Mouse (Mus musculus): ENCODE results near the gene Gm28230.

The Gm28230 gene

DNA sequence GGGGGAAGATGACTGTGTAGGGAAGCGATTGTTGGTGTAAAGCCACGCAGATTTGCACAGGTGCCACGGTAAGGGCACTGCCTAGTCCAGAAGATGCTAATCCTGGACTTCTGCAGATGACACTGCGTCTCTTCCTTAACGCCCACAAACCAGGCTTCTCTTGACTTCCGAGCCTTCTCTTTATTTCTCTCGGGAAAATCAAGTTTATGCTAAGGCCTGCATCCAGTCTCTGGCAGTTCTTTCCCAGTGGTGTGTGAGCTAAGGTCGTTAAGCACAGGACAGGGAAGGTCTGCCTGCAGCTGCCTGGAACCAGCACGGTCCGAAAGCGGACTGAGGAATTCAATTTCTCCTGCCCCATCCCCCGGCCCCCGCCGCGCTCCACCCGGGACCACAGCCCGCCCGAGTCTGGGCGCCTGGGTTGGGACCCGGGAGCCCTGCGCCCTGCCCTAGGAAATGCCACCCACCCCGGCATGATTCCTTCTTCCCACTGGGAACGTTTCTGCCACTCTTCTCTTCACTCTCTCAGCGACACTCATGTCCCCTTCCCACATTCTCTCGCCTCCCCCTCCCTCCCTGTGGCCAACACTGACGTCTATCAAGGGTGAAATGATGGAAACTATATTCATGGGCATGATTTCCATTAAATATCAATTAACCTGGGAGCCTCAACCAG is 22.7 kb upstream of the Gm28230 start:
- DNase-seq (ENCODE audit: low read depth, low spot score), result no peak

DNA sequence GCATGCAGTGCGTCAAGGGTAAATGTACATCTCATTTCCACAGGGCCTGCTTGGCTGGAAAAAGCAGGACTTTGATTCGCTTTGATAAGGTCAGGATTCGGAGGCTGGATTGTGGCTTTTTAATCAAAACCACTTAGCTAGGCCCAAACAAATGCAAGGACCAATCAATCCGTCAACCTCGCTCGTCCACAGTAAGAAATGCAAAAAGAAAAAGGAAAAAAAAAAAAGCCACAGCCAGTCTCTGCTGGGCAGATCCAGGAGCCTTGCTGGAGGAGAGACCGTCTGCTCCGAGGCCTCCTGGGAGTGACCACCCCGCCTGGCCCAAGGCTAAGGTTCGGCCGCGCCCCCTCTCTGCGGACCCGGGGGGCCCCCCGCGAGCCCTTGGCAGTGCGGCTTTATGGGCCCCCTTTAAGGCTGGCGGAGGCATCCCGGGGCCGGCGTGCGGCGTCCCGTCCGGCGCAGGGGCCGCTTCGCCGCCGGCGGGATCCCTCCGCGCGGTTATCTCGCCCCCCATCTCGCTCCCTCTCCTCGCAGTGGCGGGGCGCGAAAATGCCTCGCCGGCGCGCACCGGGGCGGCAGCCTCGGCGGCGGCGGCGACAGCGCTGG is 22.0 kb upstream of the Gm28230 start, which contains the start of gene Hoxd8:
Gene Hoxd8, plus strand, starts transcription at position 223 of the 606 bp plus-strand sequence.
- no peak for DNase-seq (ENCODE audit: low read depth, low spot score)

DNA sequence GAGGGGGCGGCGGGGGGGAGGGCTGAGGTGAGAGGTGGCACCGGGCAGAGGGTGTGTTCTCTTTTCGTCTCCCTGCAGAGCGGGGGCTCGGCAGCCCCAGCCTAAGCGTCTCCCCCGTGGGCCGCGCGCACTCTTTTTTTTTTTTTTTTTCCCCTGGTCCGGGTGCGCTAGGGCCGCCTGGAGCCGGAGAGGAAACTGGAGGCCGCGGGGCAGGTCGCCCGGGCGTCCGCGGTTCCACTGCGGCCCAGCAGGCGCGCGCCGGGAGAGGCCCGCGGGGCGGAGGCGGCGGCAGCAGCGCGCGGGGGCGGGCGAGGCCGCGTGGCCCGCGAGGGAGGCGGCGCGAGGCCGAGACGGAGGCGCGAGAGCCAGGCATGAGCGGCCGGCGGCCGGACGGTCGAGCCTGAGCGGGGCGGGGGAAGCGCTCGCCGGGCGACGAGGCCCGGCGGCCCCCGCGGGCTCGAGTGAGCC is 21.5 kb upstream of the Gm28230 start:
- no peak for DNase-seq (ENCODE audit: low read depth, low spot score)

DNA sequence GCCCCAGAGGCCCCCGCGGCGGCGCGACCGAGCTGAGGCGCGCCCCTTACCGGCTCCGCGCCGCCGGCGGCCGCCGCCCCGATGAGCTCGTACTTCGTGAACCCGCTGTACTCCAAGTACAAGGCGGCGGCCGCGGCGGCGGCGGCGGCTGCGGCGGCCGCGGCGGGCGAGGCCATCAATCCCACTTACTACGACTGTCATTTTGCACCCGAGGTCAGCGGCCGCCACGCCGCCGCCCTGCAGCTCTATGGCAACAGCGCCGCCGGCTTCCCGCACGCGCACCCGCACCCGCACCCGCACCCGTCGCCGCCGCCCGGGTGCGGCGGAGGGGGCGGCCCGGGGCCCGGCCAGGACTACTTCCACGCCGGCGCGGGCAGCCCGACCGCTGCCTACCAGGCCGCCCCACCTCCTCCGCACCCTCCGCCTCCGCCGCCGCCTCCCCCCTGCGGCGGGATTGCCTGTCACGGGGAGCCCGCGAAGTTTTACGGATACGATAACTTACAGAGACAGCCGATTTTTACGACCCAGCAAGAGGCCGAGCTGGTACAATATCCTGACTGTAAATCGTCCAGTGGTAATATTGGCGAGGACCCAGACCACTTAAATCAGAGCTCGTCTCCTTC is 20.9 kb upstream of the Gm28230 start:
- no peak for DNase-seq (ENCODE audit: low read depth, low spot score)

DNA sequence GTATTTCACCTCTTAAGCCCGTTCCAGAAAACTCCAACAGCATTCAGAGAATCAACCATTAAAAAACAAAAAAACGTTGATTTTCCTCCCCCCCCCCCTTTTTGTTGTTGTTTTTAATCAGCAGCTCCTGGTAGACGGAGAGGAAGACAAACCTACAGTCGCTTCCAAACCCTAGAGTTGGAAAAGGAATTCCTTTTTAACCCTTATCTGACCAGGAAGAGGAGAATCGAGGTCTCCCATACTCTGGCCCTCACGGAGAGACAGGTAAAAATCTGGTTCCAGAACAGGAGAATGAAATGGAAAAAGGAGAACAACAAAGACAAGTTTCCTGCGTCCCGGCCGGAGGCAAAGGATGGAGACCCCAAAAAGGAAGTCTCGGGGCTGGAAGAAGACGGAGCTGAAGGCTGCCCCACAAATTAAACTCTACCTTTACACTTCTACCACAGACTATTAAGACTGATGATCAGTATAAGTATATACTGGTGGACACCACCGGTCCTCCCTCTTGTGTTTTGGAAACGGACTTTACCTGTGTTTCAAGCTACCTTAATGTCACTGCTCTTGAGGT is 20.1 kb upstream of the Gm28230 start:
- DNase-seq (ENCODE audit: low read depth, low spot score), result no peak

DNA sequence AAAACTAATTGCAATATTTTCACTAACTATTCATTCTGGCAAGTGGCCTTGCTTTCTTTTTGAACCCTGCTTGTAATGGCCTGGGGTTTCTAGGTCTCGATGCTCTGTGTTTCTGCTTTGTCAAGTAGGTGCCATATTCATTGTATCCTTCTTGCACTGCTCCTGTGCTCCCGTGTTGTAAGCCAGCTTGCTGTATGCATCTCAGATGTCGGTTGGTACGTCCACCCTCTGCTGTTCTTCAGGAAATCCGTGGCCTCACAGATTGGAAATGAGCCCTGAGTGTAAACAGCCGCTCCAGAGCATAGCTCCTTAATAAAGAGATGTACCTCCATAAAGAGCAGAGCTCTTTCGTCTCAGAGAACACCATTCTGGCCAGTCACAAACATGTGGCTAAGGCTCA is 18.9 kb upstream of the Gm28230 start:
- DNase-seq (ENCODE audit: low read depth, low spot score), result no peak

DNA sequence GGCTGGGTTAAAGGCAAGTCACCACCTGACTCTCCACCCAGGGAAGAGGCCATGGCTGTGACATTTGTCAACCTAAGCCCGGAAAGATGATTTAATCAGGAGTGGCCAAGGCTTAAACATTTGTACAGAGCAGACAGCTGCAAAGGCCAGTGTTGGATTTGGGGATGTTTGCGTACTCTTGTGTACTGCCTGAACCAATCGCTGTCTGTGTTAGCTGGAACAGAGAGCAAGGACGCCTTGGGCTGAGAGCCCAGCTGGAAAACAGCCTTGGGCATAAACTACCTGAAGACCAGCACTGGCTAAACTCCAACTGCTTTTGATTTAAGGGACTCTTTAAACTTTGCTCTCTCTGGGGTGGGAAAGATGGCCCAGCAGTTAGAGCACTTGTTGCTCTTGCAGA is 17.9 kb upstream of the Gm28230 start:
- no peak for DNase-seq (ENCODE audit: low read depth, low spot score)

DNA sequence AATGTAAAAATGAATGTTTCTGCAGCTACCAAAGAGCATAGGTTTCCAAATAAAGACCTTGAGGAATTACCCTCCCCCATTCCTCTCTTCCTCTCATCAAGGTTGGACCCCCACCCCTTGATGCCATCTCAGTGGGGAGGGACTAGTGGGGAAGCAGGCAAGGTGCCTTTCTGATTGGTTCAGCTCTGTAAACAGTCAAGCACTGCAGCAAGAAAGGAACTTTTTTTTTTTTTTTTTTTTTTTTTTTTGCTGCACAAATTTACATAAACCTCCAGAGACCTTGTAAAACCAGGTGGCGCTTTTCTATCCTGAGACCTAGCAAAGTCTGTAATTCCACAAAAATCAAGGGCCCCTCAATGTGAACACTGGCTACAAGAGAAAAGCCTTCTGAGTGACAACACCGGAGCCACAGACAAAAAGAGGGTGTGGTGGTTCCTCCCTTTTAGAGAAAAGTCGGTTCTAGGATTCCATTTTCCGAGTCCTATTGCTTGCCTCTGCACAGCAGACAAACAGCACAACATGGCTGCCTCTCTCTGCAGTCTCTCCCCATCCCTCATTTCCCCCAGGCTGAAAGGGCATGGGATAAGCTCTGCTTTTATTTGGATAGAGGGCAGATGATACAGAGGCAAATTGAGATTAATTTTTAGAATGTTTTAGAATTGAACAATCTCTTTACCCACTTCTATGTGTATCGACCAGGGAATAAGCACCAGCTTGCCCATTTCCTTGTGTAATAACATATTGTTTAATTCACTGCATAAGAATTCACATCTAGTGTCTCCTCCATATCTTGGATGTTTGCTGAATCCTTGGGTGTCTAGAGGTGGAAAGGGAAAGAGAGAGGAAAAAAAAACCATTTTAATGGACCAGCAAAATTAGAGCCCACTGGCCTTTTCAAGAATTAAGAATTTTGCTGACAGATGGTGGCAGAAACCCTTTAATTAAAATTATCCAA is 16.8 kb upstream of the Gm28230 start:
- no peak for DNase-seq (ENCODE audit: low read depth, low spot score)

DNA sequence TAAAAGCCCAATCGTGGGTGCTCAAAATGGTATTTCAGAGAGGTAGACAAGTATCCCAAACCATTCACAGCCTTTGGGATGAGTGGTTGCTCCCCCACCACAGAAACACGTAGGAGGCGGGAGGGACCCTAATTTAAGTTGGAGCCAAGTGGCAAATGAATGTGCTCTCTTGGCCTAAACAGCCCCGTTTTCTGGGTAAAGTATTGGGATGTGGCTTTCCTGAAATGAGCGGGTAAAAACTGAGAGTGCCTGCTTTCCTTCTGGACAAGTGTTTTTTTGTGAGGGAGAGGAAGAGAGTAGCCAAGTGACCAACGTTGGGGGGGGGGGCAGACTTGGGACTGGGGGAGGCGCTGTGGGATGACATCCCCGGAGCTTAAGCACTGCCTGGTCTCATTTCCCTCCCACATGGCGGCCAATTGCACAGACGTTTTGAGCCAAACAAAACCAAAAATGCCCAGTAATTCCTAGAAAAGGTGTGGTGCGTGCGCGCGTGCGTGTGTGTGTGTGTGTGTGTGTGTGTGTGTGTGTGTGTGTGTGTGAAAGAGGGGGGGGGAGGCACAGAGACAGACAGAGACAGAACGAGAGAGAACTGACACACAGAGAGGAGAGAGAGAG is 15.5 kb upstream of the Gm28230 start:
- DNase-seq (ENCODE audit: low read depth, low spot score), result no peak

DNA sequence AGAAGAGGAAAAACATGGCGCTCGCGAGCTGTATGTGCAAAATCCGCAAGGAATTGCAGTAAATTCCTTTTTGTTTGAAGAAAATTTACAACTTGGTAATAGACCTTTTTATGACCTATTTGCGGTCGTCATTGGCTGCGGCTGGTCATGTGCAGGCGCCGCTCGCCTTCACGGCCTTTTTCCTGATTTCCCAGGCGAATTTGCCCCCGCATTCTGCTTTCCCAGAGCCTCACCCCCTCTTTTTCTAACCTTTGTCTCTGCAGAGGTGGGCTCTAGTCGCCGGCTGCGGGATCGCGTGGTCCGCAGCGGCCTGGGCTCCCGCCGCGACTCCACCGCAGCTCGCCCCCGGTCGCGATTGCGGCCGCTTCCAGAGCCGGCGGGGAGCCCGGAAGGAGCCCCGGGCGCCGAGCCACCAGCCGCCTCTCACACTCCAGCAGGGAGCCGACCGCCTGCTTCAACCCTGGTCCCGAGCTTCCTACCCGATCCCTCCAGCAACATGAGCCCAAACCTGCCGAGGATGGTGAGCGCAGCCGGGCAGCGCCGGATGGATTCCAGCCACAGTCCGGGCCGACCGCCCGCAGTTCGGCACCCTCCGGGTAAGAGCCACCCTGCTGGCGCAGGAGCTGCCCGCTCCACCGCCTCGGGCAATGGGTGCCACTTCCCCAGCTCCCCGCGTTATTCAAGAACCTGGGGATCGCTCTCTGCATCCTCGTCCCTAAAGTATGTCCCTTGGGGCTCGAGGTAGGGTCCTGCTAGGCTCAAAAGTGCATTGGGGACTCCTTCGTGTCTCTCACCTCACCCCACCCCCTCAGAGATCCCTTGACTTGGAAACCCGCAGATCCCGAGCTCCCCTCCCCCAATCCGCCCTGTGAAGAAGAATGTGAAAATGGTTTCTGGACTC is 14.6 kb upstream of the Gm28230 start, which contains the start of the genes Hoxd3 and Hoxd4:
Gene Hoxd3, plus strand, starts transcription at position 207 of the 901 bp plus-strand sequence.
Gene Hoxd4, plus strand, starts transcription at position 209 of the 901 bp plus-strand sequence.
- DNase-seq (ENCODE audit: low read depth, low spot score), result no peak

DNA sequence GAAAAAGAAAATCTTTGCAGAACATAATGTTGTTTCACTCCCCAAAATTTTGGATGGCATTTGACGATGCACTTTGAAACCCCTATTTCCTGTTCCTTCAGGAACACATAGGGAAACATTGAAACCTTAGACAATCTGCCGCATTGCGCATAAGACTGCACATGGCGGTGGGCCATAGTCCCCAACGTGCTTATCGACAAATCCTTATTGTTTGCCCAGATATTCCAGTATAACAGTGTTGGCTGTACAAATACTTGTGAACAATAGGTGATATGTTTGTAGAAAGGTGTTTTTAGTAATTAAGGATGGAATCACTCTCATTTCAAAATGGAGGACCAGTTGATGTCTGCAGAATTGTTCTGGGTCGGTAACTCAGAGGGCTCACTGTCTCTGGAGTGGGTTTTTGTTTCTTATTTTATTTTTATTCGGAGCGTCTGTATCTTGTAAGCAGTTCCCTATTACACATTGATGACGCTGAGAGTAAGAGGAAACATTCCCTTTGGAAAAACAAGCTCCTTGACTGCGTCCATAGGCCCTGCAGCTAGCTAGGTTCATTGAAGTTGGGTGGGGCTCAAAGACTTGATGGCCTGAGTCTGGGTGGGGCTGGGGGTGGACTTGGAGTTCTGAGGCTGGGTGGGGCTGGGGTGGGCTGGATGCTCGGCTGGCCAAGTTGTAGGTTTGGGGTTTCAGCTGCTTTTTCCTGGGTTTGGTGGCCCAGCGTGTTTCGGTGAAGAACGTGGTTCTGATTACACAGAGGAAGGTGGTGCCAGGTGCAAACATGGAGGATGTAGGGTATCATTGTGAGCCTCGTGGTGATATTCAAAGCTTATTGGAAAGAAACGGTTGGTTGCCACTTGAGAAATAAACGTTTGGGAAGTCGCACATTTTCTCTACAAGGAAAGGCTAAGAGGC is 13.0 kb upstream of the Gm28230 start:
- DNase-seq (ENCODE audit: low read depth, low spot score), result no peak

DNA sequence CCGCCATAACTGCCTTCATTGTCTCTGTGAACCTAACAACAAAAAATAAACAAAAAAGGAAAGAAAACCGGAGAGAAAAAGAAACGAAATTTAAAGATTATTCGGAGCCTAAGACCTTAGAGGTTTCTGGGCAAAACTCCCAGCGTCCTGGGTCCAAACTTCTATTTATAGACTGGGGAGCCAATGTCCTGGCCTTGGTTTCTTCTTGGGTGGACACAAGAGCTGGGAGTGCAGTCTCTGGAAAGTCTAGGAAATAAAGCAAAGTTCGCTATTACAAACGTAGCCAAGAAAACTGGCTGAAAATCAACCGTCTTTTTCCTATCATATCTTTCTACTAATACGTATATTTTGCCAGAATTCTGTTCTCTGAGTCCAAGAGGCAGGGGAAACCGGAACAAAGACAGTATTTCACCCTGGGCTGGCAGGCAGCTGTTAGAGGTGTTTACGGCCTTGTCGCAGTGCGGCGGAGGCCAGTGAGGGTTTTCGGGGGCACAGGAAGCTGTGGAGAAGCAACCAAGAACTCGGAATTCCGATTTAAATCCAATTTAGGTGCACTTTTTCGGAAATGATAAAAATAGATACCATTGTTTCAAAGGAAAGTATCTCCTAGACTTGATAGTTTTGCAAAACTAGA is 12.3 kb upstream of the Gm28230 start:
- DNase-seq (ENCODE audit: low read depth, low spot score), result no peak

DNA sequence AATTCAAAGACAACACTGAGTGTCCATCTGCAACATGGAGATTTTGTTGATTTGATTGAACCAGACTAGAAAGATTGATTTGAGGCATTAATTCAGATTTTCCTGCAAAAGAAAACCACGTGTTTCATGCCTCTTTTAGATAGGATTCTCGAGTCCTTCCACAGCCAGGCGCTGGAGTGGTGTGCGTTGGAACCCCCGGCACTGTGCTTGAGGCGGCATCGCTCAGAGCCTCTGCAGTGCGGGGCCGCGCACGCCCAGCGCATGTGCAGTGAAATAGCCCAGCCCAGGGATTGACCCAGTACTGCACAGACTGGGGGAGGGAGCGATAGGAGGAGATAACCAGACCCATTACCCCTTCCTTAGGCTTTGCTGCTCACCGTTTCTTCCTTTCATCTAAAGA is 11.6 kb upstream of the Gm28230 start:
- DNase-seq (ENCODE audit: low read depth, low spot score), result no peak

DNA sequence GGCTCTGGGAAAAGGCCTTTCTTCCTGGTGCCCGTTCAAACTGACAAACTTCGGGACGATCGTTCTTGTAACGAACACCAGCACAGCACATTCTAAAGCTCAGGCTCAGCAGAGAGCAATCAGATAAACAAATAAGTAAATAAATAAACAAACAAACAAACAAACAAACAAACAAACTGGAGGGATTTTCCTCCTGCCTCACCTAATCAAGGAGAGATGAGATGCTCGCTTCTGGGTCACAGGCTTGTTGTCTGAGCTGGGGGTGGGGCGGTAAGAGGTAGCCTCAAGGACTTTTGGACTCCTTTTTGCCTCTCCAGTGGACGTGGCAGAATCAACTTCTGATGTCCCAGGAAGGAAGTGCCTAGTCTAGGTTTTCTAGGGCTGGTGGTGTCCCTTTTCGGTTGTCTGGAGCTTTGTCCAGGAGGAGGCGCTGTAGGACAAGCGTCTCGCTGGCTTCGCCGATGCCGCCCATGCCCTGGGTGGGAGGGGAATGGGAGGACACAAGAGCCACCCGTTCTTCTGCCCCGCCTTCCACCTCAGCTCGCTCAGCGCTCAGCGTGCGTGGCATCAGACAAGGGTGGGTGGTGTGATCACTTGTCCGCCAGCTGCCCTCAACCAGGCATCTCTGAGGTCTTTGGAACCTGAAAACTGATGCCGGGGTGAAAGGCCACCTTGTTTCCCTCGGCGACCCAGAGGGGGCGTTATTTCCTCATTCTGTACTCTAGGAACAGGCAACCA is 10.9 kb upstream of the Gm28230 start:
- DNase-seq (ENCODE audit: low read depth, low spot score), result peak; percentile 90

DNA sequence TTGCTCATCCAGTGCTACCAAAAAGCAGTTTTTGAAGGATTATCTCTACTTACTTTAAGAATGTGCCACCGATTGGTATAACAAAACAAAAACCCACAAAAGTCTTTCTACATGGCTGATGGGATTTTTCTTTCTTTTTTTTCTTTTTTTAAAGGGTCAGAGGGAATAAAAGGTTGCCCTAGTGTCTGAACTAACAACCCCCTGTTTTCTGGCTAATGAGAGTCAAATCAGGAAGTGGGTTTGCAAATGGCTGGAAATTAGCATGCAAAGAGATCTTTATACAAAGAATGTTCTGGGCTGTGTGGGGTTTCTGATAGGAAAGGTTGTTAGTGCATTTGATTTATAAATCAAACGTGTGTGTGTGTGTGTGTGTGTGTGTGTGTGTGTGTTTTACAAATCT is 6.1 kb upstream of the Gm28230 start:
- DNase-seq (ENCODE audit: low read depth, low spot score), result no peak

DNA sequence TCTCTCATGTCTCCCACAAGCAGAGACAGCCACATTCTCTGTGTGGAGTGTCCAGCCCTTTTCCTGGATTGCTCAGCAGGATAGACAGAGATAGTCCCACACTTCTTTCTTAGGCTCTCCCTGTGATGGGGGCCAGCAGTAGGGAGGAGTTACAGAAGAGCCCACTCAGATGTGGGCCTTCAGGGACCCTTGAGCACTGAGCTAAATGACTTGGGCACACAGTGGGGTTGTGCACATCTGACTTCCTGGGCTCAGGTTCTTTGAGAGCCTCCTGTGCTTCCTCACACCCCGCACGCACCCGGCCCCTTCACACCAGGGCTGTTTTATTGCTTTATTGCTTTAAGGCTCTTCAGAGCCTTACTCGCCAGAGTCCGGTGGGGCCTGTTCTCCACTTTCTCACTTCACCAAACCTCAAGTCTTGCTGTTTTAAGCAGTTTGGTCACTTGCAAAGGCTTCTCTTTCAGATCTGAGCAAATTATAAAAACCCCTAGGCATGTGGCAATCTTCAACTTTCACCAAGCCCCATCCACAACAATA is 5.5 kb upstream of the Gm28230 start:
- DNase-seq (ENCODE audit: low read depth, low spot score), result no peak

DNA sequence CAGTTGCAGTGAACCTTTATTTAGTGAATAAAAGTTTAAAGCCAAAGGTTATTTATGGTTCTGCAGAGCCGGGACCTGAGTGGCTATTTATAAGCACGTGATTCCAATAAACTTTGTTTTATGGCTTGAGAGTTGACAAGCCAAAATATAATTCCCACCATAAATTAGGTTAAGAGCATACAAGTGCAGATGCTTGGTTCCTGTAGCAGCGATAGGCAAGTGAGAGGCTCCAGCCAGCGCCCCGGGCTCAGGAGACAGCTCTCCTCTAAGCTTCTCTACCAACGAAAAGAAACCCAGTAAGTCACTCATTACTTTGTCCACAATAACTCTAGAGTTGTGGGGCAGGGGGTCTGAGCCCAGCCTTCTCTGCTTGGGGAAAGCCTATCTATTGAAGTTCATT is 4.6 kb upstream of the Gm28230 start:
- DNase-seq (ENCODE audit: low read depth, low spot score), result no peak
